Mouse (Mus musculus): ENCODE results near the gene Syngap1.

DNA sequence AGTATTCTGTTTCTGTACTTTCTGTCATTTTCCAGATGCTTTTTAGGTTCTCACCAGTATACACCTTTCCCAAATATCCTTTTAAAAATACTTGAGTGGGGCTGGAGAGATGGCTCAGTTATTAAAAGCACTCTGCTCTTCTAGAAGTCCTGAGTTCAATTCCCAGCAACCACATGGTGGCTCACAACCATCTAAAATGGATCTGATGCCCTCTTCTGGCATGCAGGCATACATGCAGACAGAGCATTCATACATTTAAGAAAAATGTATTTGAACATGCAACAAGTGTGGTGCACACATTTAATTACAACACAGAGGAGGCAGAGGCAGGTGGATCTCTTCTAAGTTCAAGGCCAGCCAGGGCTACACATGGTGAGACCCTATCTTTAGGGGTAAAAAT, 34.4 kb downstream of the Syngap1 start:
- TF ChIP-seq CTCF (IDR thresholded peaks at IDR 0.05; ENCODE audit: low read depth) (peak; percentile 59), EP300 (optimal IDR thresholded peaks at IDR 0.05) (no peak)
